Mouse (Mus musculus): ENCODE results near the gene Etl4.
"Not testable (repeated sequence)": the region's sequence is repeated elsewhere in the genome, so short reads cannot be mapped to it uniquely, and the experiment has no call there.

The Etl4 gene

GRCm38 (mm10) chr2:20167073-20167472 is 257.5 kb downstream of the Etl4 start:
- no peak for DNase-seq (ENCODE audit: extremely low read depth, low read depth)

- no peak for DNase-seq (ENCODE audit: extremely low read depth, low read depth)
Observed at GRCm38 (mm10) chr2:20167566-20167965, 258.0 kb downstream of the Etl4 start.

DNA sequence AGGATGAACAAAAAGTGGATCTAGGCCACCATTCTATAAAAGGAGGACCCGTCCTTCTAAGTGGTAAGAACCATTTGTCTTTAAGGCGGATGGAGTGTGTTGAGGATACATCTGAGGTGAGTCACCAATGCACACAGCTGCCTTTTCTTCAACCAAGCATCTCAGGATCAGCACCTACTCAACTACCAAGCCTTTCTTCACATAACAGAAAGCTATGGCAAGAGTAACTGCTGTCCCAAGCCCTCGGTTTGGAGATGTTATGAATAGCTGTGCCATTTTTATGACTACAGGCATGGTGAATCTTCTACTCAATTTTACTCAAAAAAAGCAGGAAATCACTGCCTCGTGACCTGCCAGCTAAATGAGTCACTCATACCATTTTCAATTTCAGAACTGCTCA is 258.6 kb downstream of the Etl4 start:
- DNase-seq (ENCODE audit: extremely low read depth, low read depth), result no peak

- not testable (repeated sequence) for DNase-seq (ENCODE audit: extremely low read depth, low read depth)
Observed at GRCm38 (mm10) chr2:20176456-20177184, 267.0 kb downstream of the Etl4 start.

- not testable (repeated sequence) for DNase-seq (ENCODE audit: extremely low read depth, low read depth)
Observed at GRCm38 (mm10) chr2:20177236-20177635, 267.7 kb downstream of the Etl4 start.

- not testable (repeated sequence) for DNase-seq (ENCODE audit: extremely low read depth, low read depth)
Observed at GRCm38 (mm10) chr2:20180561-20180960, 271.0 kb downstream of the Etl4 start.

DNA sequence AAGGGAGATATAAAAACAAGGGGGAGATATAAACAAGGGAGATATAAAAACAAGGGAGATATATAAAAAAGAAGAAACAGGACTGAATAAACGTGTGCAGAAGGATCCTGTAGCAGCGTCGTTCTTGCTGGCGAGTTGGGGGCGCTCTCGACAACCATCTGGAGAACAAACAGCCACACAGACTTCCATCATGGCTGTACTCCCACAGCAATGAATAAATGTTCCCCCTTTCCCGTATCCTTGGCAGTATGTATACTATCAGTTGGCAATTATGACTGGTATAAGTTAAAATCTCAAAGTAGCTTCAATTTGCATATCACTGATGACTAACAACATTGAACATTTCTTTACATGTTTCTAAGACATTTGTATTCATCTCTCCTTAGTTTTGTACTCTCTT is 277.6 kb downstream of the Etl4 start:
- DNase-seq (ENCODE audit: extremely low read depth, low read depth), result not testable (repeated sequence)

DNA sequence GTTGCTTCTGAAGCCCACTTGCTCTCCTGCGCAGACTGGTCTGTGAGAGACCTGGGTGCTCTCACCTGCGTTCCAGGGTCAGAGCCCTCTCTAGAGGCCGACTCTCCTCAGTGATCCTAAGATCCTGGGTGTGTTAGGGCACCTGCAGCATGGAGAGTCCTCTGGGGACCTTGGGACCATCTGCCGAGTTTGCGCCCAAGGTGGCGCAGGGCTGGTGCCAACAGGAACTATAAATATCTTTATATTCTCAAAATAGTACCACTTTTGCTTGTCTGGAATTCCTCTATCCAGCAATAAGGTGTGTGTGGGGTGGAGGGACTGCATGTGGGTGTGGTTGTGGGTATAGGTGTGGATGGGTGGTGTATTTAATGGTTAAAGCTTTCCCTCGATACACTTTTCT is 293.4 kb downstream of the Etl4 start:
- no peak for DNase-seq (ENCODE audit: extremely low read depth, low read depth)

DNA sequence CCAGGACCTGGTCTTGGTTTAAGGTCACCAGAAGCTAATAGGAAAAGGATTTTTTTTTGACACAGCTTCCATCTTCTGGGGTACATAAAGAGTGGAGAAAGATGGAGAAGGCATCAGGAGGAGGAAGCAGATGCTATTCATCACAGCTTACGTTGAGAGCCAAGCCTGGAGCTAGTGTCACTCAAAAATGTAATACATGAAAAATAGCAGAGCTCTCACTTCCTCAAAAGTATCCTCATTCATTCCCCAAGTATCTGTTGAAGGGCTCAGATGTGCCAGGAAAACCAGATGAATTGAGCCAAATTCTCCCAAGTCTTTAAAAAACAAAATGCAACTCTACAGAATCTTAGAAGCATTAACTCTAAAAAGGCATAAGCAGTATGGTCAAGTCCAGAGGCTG is 297.1 kb downstream of the Etl4 start:
- no peak for DNase-seq (ENCODE audit: extremely low read depth, low read depth)

GRCm38 (mm10) chr2:20208683-20209194 is 299.2 kb downstream of the Etl4 start:
- DNase-seq (ENCODE audit: extremely low read depth, low read depth), result no peak

GRCm38 (mm10) chr2:20209359-20209758 is 299.8 kb downstream of the Etl4 start:
- no peak for DNase-seq (ENCODE audit: extremely low read depth, low read depth)

DNA sequence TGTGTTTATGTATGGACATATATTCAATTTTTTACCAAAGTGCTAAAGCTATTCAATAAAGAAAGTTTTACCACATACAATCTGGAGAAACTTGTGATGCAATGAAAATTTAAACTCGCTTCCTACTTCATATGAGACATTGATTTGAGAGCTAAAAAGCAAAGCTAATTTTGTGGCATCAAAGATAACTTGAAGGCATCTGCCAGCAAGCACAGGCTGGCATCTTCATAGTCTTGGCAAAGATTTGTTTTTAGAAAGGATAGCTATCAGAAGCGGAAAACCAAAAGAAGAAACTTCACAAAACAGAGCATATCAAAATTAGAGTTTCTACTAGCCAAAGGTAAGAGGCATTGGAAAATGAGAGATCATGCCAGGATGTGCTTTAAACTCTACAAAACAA is 306.7 kb downstream of the Etl4 start:
- DNase-seq (ENCODE audit: extremely low read depth, low read depth), result no peak

DNA sequence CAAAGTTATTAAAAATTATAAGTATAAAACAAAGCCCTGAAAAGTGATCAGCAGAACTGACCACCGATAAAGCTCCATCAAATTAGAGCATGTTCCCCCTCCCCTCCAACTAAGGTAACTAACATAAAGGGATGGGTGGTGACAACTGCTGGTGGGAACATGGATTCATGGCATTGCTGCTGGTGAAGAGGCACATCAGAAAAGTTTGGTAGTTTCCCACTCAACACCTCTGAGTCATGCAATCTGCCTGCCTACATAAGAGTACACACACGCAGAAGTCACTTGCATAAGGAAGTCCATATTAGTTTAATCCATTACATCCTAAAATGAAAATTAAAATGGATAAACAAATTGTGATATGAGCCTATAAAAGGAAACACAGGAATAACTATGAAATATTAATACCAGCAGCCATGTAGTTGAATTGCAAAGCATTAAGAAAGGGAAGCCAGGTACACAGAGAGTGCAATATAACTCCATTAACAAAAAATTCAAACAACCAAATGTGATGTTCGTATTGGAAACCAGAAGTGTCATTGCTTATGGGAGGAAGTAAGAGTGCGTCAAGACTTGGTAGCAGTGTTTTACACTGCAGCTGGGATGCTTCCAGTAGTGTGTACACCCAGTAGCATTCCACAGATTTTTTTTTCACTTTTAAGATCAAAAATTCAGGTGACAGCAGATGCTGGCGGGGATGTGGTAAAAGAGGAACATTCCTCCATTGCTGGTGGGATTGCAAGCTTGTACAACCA is 307.3 kb downstream of the Etl4 start:
- no peak for DNase-seq (ENCODE audit: extremely low read depth, low read depth)

DNA sequence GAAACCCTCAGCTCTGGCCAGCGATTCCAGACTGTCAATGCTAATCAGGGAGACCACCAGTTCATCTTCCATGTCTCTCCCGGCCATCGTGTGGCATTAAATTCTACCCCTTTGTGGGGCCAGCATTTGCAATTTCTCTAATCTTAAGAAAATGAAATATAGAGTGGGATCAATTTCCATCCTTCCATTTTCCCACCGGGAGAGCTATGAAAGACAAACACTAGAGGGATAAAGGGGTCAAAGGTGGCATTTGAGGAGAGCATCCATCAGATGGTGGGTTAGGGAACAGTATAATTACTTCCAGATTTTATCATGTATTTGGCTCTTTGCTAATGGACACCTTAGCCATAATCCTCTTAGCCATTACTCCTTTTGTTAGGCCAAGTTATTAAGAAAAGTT is 321.8 kb downstream of the Etl4 start:
- DNase-seq (ENCODE audit: extremely low read depth, low read depth), result no peak

- DNase-seq (ENCODE audit: extremely low read depth, low read depth), result no peak
Observed at GRCm38 (mm10) chr2:20248043-20248664, 338.6 kb downstream of the Etl4 start.

GRCm38 (mm10) chr2:20249403-20249802 is 339.8 kb downstream of the Etl4 start:
- DNase-seq (ENCODE audit: extremely low read depth, low read depth), result no peak

- DNase-seq (ENCODE audit: extremely low read depth, low read depth), result peak; percentile 0
Observed at GRCm38 (mm10) chr2:20276124-20276523, 366.5 kb downstream of the Etl4 start.

GRCm38 (mm10) chr2:20281903-20282302 is 372.3 kb downstream of the Etl4 start:
- no peak for DNase-seq (ENCODE audit: extremely low read depth, low read depth)

- no peak for DNase-seq (ENCODE audit: extremely low read depth, low read depth)
Observed at GRCm38 (mm10) chr2:20284425-20284824, 374.8 kb downstream of the Etl4 start.

GRCm38 (mm10) chr2:20290982-20291740 is 381.6 kb downstream of the Etl4 start:
- DNase-seq (ENCODE audit: extremely low read depth, low read depth), result no peak

DNA sequence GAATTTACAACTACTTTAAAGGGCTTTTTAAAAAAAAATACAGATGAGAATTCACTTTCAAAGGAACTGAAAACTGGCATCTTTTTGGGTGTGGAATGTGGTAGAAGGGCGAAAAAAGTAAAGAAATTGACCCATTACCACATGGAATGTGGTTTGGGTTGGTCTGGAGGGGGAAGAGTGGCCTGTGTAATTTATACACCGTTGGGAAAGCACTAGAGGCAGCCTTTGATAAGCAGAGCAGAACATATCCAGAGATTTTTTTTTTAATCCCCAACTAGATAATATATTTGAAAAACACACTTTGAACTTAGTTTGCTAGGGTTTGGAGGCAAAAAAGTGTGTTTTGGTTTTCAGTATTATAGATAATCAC is 382.1 kb downstream of the Etl4 start:
- no peak for DNase-seq (ENCODE audit: extremely low read depth, low read depth)
